Mouse (Mus musculus) forebrain, embryonic 15.5 days (tissue): ENCODE measurements at regions not wholly inside any gene's neighbourhood (a gene's known extent, or its start where the extent isn't known, plus 50 kb on each side); places are given as distances from the start of the nearest gene placed in this dataset.

Experiments used
- ATAC-seq: fragments of 200-750 bp; cut with Nextera tagmentation; replicated peaks from 2 replicates; pipeline ENCODE4 v1.8.0; 2017; ENCODE audit warnings: mild to moderate bottlenecking, moderate TSS enrichment, moderate library complexity
- H3K27ac ChIP-seq: fragments of 300-500 bp; sonication (generic); replicated peaks from 2 replicates; pipeline ENCODE4 v1.5.1; 2015; ENCODE audit warnings: mild to moderate bottlenecking, inconsistent platforms
- H3K27me3 ChIP-seq: fragments of 300-500 bp; sonication (generic); 2 replicates; pipeline ENCODE4 v1.6.1; 2015; ENCODE audit warnings: inconsistent platforms
- H3K36me3 ChIP-seq: fragments of 300-500 bp; sonication (generic); 2 replicates; pipeline ENCODE4 v1.6.1; 2015; ENCODE audit warnings: mild to moderate bottlenecking, inconsistent platforms
- H3K4me1 ChIP-seq: fragments of 300-500 bp; sonication (generic); 2 replicates; pipeline ENCODE4 v1.6.1; 2015; ENCODE audit warnings: inconsistent platforms
- H3K4me2 ChIP-seq: fragments of 300-500 bp; sonication (generic); replicated peaks from 2 replicates; pipeline ENCODE4 v1.6.1; 2015; ENCODE audit warnings: mild to moderate bottlenecking, inconsistent platforms
- H3K4me3 ChIP-seq: fragments of 300-500 bp; sonication (generic); 2 replicates; pipeline ENCODE4 v1.5.1; 2015; ENCODE audit warnings: mild to moderate bottlenecking, inconsistent platforms
- H3K9ac ChIP-seq: fragments of 300-500 bp; sonication (generic); replicated peaks from 2 replicates; pipeline ENCODE4 v1.6.1; 2015; ENCODE audit warnings: mild to moderate bottlenecking, inconsistent platforms
- H3K9me3 ChIP-seq: fragments of 300-500 bp; sonication (generic); 2 replicates; pipeline ENCODE4 v1.6.1; 2016; ENCODE audit warnings: inconsistent platforms
- WGBS: fragments of 180-500 bp; shearing (Covaris S2); methylation state at CpG from one replicate; pipeline ENCODE4 v1.1.7; 2015; ENCODE audit warnings: mixed read lengths; 5-methylcytosine and 5-hydroxymethylcytosine counted together

- Histone ChIP-seq H3K27ac (no peak overlapping the region), H3K4me2 (no peak overlapping the region), H3K9ac (no peak overlapping the region), H3K36me3 (no peaks in the 10 kb centered on the region), H3K27me3 (no peaks in the 10 kb centered on the region), H3K4me3 (no peak overlapping the region), H3K4me1 (0 out of 2 replicates have a peak, but pooled peaks cover 3% of the 10 kb centered on the region), H3K9me3 (no peaks in the 10 kb centered on the region)
- whole genome bisulfite sequencing, result 91% methylated on average over 7 of the region's 7 CpGs
- ATAC-seq, result no peak
Measured at GRCm38 (mm10) chr15:61532808-61533207, 610.0 kb upstream of the A1bg start.

GRCm38 (mm10) chr15:61532040-61532439 lies 609.2 kb upstream of the A1bg start:
- H3K9me3 ChIP-seq, result no peaks in the 10 kb centered on the region
- H3K4me2 ChIP-seq, result no peak overlapping the region
- H3K9ac ChIP-seq, result no peak overlapping the region
- 92% methylated on average over 2 of the region's 2 CpGs for WGBS
- H3K27me3 ChIP-seq, result no peaks in the 10 kb centered on the region
- H3K27ac ChIP-seq, result no peak overlapping the region
- ATAC-seq, result no peak
- H3K4me3 ChIP-seq, result no peak overlapping the region
- no peaks in the 10 kb centered on the region for H3K4me1 ChIP-seq
- H3K36me3 ChIP-seq, result no peaks in the 10 kb centered on the region

GRCm38 (mm10) chr15:61523036-61523435 lies 600.2 kb upstream of the A1bg start:
- no peak overlapping the region for H3K4me2 ChIP-seq
- 72% methylated on average over 2 of the region's 2 CpGs for WGBS
- no peaks in the 10 kb centered on the region for H3K4me1 ChIP-seq
- no peak overlapping the region for H3K4me3 ChIP-seq
- ATAC-seq, result no peak
- no peak overlapping the region for H3K9ac ChIP-seq
- no peaks in the 10 kb centered on the region for H3K9me3 ChIP-seq
- no peak overlapping the region for H3K27ac ChIP-seq
- H3K36me3 ChIP-seq, result no peaks in the 10 kb centered on the region
- H3K27me3 ChIP-seq, result no peaks in the 10 kb centered on the region

GRCm38 (mm10) chr15:61517265-61517664 lies 594.5 kb upstream of the A1bg start:
- no peak overlapping the region for H3K4me2 ChIP-seq
- no peaks in the 10 kb centered on the region for H3K9me3 ChIP-seq
- ATAC-seq, result no peak
- H3K9ac ChIP-seq, result no peak overlapping the region
- H3K4me3 ChIP-seq, result no peak overlapping the region
- no peak overlapping the region for H3K27ac ChIP-seq
- no peaks in the 10 kb centered on the region for H3K36me3 ChIP-seq
- H3K27me3 ChIP-seq, result no peaks in the 10 kb centered on the region
- 95% methylated on average over 1 of the region's 1 CpGs for WGBS
- no peaks in the 10 kb centered on the region for H3K4me1 ChIP-seq

- H3K4me2 ChIP-seq, result no peak overlapping the region
- no peak for ATAC-seq
- H3K9me3 ChIP-seq, result no peaks in the 10 kb centered on the region
- no peaks in the 10 kb centered on the region for H3K36me3 ChIP-seq
- H3K27me3 ChIP-seq, result no peaks in the 10 kb centered on the region
- H3K4me3 ChIP-seq, result no peak overlapping the region
- 56% methylated on average over 1 of the region's 1 CpGs for whole genome bisulfite sequencing
- H3K4me1 ChIP-seq, result no peaks in the 10 kb centered on the region
- no peak overlapping the region for H3K27ac ChIP-seq
- H3K9ac ChIP-seq, result no peak overlapping the region
Measured at GRCm38 (mm10) chr15:61514324-61514723, 591.5 kb upstream of the A1bg start.

- Histone ChIP-seq H3K4me1 (no peaks in the 10 kb centered on the region), H3K27me3 (no peaks in the 10 kb centered on the region), H3K9me3 (no peaks in the 10 kb centered on the region), H3K4me2 (no peak overlapping the region), H3K27ac (no peak overlapping the region), H3K4me3 (no peak overlapping the region), H3K36me3 (no peaks in the 10 kb centered on the region), H3K9ac (no peak overlapping the region)
- ATAC-seq, result no peak
- 93% methylated on average over 6 of the region's 6 CpGs for WGBS
Measured at GRCm38 (mm10) chr15:61508806-61509205, 586.0 kb upstream of the A1bg start.

GRCm38 (mm10) chr15:61506361-61506897 lies 583.6 kb upstream of the A1bg start:
- Histone ChIP-seq H3K9me3 (no peaks in the 10 kb centered on the region), H3K36me3 (no peaks in the 10 kb centered on the region), H3K27me3 (no peaks in the 10 kb centered on the region), H3K9ac (no peak overlapping the region), H3K4me1 (no peaks in the 10 kb centered on the region), H3K4me3 (no peak overlapping the region), H3K4me2 (no peak overlapping the region), H3K27ac (no peak overlapping the region)
- WGBS, result 82% methylated on average over 6 of the region's 6 CpGs
- no peak for ATAC-seq

- no peaks in the 10 kb centered on the region for H3K9me3 ChIP-seq
- no peaks in the 10 kb centered on the region for H3K36me3 ChIP-seq
- ATAC-seq, result no peak
- H3K4me1 ChIP-seq, result no peaks in the 10 kb centered on the region
- no peak overlapping the region for H3K4me3 ChIP-seq
- WGBS, result 44% methylated on average over 7 of the region's 7 CpGs
- no peak overlapping the region for H3K9ac ChIP-seq
- H3K27ac ChIP-seq, result no peak overlapping the region
- H3K4me2 ChIP-seq, result no peak overlapping the region
- no peaks in the 10 kb centered on the region for H3K27me3 ChIP-seq
Measured at GRCm38 (mm10) chr15:61503436-61503835, 580.6 kb upstream of the A1bg start.

GRCm38 (mm10) chr15:61489731-61490130 lies 566.9 kb upstream of the A1bg start:
- no peak overlapping the region for H3K27ac ChIP-seq

GRCm38 (mm10) chr15:61481861-61482260 lies 559.0 kb upstream of the A1bg start:
- H3K36me3 ChIP-seq, result no peaks in the 10 kb centered on the region
- no peak overlapping the region for H3K9ac ChIP-seq
- H3K4me3 ChIP-seq, result no peak overlapping the region
- no peak overlapping the region for H3K27ac ChIP-seq
- 0 out of 2 replicates have a peak, but pooled peaks cover 3% of the 10 kb centered on the region for H3K4me1 ChIP-seq
- no peak overlapping the region for H3K4me2 ChIP-seq
- peak; percentile 70 for ATAC-seq
- H3K9me3 ChIP-seq, result no peaks in the 10 kb centered on the region
- no peaks in the 10 kb centered on the region for H3K27me3 ChIP-seq
- 47% methylated on average over 7 of the region's 7 CpGs for WGBS

More at GRCm38 (mm10) chr15:61489731-61490130, 566.9 kb upstream of the A1bg start:
- no peaks in the 10 kb centered on the region for H3K9me3 ChIP-seq
- no peak for ATAC-seq
- 94% methylated on average over 4 of the region's 4 CpGs for WGBS
- H3K4me1 ChIP-seq, result no peaks in the 10 kb centered on the region
- H3K27me3 ChIP-seq, result no peaks in the 10 kb centered on the region
- H3K36me3 ChIP-seq, result no peaks in the 10 kb centered on the region
- H3K9ac ChIP-seq, result no peak overlapping the region
- no peak overlapping the region for H3K4me3 ChIP-seq
- H3K4me2 ChIP-seq, result no peak overlapping the region

GRCm38 (mm10) chr15:61473900-61474299 lies 551.1 kb upstream of the A1bg start:
- Histone ChIP-seq H3K9ac (no peak overlapping the region), H3K9me3 (no peaks in the 10 kb centered on the region), H3K4me1 (no peaks in the 10 kb centered on the region), H3K4me3 (no peak overlapping the region), H3K36me3 (no peaks in the 10 kb centered on the region), H3K4me2 (no peak overlapping the region), H3K27me3 (no peaks in the 10 kb centered on the region), H3K27ac (no peak overlapping the region)
- ATAC-seq, result no peak
- 43% methylated on average over 1 of the region's 1 CpGs for WGBS

- no peak for ATAC-seq
- no peak overlapping the region for H3K4me2 ChIP-seq
Measured at GRCm38 (mm10) chr15:61455042-61455441, 532.2 kb upstream of the A1bg start.

GRCm38 (mm10) chr15:61454350-61454671 lies 531.5 kb upstream of the A1bg start:
- no peak for ATAC-seq
- no peak overlapping the region for H3K4me3 ChIP-seq
- no peaks in the 10 kb centered on the region for H3K4me1 ChIP-seq
- WGBS, result 52% methylated on average over 1 of the region's 1 CpGs
- H3K9me3 ChIP-seq, result no peaks in the 10 kb centered on the region
- no peak overlapping the region for H3K9ac ChIP-seq
- H3K27ac ChIP-seq, result no peak overlapping the region
- no peaks in the 10 kb centered on the region for H3K27me3 ChIP-seq
- no peaks in the 10 kb centered on the region for H3K36me3 ChIP-seq
- no peak overlapping the region for H3K4me2 ChIP-seq

More at GRCm38 (mm10) chr15:61455042-61455441, 532.2 kb upstream of the A1bg start:
- H3K9me3 ChIP-seq, result no peaks in the 10 kb centered on the region
- no peak overlapping the region for H3K4me3 ChIP-seq
- H3K27ac ChIP-seq, result no peak overlapping the region
- 79% methylated on average over 5 of the region's 5 CpGs for WGBS
- no peaks in the 10 kb centered on the region for H3K4me1 ChIP-seq
- H3K36me3 ChIP-seq, result no peaks in the 10 kb centered on the region
- H3K27me3 ChIP-seq, result no peaks in the 10 kb centered on the region
- H3K9ac ChIP-seq, result no peak overlapping the region
